Mouse (Mus musculus) lung, embryonic 16.5 days (tissue): Measurements from ENCODE around the gene Slbp. TPM values are rescaled to one million over a fixed set of nuclear protein-coding genes. Genes with fewer than 3 reads are reported as not detected.

ENCODE experiments used
- ATAC-seq: fragments of 200-750 bp; cut with Nextera tagmentation; 2 replicates; pipeline ENCODE4 v1.8.0; 2017; ENCODE audit warnings: low read depth, mild to moderate bottlenecking, moderate library complexity
- H3K27ac ChIP-seq: fragments of 300-500 bp; sonication (generic); 2 replicates; pipeline ENCODE4 v1.5.1; 2014; ENCODE audit warnings: mild to moderate bottlenecking, control low read depth, low read length
- H3K27me3 ChIP-seq: fragments of 300-500 bp; sonication (generic); 2 replicates; pipeline ENCODE4 v1.6.1; 2014; ENCODE audit warnings: low read depth, low read length, mixed read lengths; ENCODE audit not compliant: control insufficient read depth, insufficient read depth
- H3K36me3 ChIP-seq: fragments of 300-500 bp; sonication (generic); 2 replicates; pipeline ENCODE4 v1.6.1; 2014; ENCODE audit warnings: low read length; ENCODE audit not compliant: control insufficient read depth, insufficient read depth
- H3K4me1 ChIP-seq: fragments of 300-500 bp; sonication (generic); replicated peaks from 2 replicates; pipeline ENCODE4 v1.6.1; 2014; ENCODE audit warnings: low read length, mixed read lengths; ENCODE audit not compliant: control insufficient read depth, insufficient read depth
- H3K4me2 ChIP-seq: fragments of 300-500 bp; sonication (generic); 2 replicates; pipeline ENCODE4 v1.6.1; 2014; ENCODE audit warnings: low read depth, low read length, control low read depth
- H3K4me3 ChIP-seq: fragments of 300-500 bp; sonication (generic); 2 replicates; pipeline ENCODE4 v1.5.1; 2014; ENCODE audit warnings: mild to moderate bottlenecking, low read length, control low read depth
- H3K9ac ChIP-seq: fragments of 300-500 bp; sonication (generic); 2 replicates; pipeline ENCODE4 v1.6.1; 2014; ENCODE audit warnings: low read length, control low read depth
- H3K9me3 ChIP-seq: fragments of 300-500 bp; sonication (generic); 2 replicates; pipeline ENCODE4 v1.6.1; 2016; ENCODE audit warnings: low read length; ENCODE audit not compliant: control insufficient read depth
- WGBS: fragments of 180-500 bp; shearing (Covaris S2); extraction: QIAGEN DNeasy Blood & Tissue Kit; methylation state at CpG from one replicate; pipeline ENCODE4 v1.1.7; 2014; 5-methylcytosine and 5-hydroxymethylcytosine counted together
- polyA plus RNA-seq: library from polyadenylated mRNA; unstranded; fragments of >200 nt; fragmentation: Nextera tagmentation; extraction: Ambion mirVana; gene quantifications from 2 replicates; pipeline ENCODE4 v1.2.1, GENCODE M21; 2015

The Slbp gene
- polyA plus RNA-seq, 1 experiment from 2014 or later = 259 TPM

DNA sequence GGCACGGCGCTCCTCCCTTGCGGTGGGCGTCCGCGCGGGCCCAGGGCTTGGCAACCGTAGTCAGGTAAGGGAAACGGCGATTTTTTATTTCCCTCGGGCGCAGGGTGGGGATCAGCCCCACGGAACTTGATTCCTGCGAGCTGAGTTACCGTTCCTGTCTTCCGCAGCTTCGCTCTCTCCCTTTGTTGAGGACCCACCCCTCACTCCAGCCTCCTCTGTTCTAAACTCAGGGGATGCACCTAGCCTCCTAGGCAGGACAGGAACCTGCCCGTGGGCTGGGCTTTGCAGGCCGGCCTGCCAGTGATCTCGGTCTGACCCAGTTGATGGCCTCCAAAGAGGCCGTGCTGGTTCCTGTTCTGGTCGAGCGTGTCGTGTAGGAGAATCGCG lies 6.3 kb upstream of the Slbp start:
- under 1% methylated on average over 26 of the region's 26 CpGs for WGBS
- H3K27ac ChIP-seq = peak overlapping the region; percentile 66
- H3K27me3 ChIP-seq = no peaks in the 10 kb centered on the region
- H3K9ac ChIP-seq = peak overlapping the region; percentile 89
- H3K4me3 ChIP-seq = peak overlapping the region; percentile 92
- peaks cover 18% of the 10 kb centered on the region for H3K4me1 ChIP-seq
- H3K4me2 ChIP-seq = peak overlapping the region; percentile 92
- ATAC-seq = no peak
- H3K9me3 ChIP-seq = no peaks in the 10 kb centered on the region
- H3K36me3 ChIP-seq = peaks cover 21% of the 10 kb centered on the region

DNA sequence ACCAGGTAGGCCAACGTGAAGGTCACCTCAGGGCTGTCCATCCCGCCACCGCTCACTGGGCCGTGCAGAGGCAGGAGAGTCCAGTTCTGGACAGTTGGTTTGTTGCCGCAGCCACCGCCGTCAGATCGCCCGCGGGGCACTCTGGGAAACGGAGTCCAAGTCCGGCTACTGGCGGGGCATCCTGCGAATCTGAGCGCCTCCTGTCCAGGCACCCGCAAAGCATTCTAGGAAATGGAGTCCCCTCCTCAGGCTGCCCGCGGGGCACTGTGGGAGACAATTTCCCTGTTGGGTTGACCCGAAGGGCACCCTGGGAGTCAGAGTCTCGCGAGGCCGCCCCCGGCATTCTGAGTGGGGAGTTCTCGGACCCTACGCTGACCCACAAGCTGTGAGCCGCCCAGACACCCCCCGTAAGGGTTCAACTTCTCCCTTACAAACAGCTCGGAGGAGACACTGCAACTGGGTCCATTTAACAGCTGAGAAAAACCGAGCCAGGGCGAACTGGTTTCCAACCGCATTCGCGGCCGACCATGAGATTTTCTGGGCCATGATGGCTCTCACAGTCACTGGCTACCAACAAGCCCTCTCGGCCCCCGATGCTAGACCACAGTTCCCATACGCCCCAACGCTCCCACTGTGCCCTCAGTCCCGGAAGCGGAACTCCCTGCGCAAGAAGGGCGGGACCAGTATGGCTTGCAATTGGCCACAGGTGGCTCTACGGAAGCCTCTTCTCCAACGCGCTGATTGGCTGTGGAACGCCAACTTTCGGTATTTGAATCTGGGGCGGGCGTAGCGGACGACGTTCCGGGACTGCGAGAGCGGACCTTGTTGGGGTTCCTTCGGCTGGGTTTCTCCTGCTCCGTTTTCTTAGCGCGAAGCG lies 5.7 kb upstream of the Slbp start, which contains the start of the genes Tacc3 and Tmem129:
Gene Tacc3 (plus strand): TSS at position 342 of the 877 bp plus-strand sequence.
Gene Tmem129 (minus strand): TSS at position 630 of the 877 bp plus-strand sequence.
- H3K36me3 ChIP-seq = peaks cover 23% of the 10 kb centered on the region
- H3K9ac ChIP-seq = peak within 1 kb of the TSS; percentile 89
- no peaks in the 10 kb centered on the region for H3K9me3 ChIP-seq
- no peaks in the 10 kb centered on the region for H3K27me3 ChIP-seq
- H3K4me3 ChIP-seq = peak within 1 kb of the TSS; percentile 92
- H3K27ac ChIP-seq = peak within 1 kb of the TSS; percentile 97
- ATAC-seq = peak; percentile 97
- H3K4me1 ChIP-seq = peaks cover 18% of the 10 kb centered on the region
- under 1% methylated on average over 60 of the region's 60 CpGs for WGBS
- H3K4me2 ChIP-seq = peak within 1 kb of the TSS; percentile 92

DNA sequence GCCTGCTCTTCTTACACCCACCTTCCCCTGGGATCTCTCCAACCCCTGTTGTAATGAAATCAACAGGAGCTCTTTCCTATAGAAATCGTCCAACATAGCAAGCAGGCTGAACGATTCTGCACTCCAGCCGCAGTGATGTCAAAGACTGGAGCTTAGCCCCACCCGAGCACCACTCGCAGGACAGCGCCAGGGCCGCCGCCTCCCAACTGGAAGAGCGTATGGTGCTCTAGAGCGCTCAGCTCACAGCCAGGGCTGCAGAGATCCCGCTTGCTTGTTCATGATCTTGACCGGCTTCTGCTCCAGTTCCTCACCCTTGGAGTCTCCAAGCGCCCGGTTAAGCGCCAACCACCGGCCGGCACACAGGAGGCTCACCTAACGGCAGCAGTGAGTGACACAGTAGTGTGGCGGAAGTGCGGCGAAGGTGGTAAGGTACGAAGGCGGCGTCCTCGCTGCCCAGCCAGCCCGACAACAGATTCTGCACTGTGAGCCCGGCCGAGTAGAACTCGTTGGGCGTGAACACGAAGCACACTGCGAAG lies 4.9 kb upstream of the Slbp start:
- WGBS = 0% methylated on average over 32 of the region's 32 CpGs
- Histone ChIP-seq H3K4me1 (peaks cover 22% of the 10 kb centered on the region), H3K27me3 (no peaks in the 10 kb centered on the region), H3K4me3 (peak overlapping the region; percentile 92), H3K36me3 (peaks cover 18% of the 10 kb centered on the region), H3K9ac (peak overlapping the region; percentile 77), H3K27ac (peak overlapping the region; percentile 84), H3K4me2 (peak overlapping the region; percentile 67), H3K9me3 (no peaks in the 10 kb centered on the region)
- peak; percentile 24 for ATAC-seq

DNA sequence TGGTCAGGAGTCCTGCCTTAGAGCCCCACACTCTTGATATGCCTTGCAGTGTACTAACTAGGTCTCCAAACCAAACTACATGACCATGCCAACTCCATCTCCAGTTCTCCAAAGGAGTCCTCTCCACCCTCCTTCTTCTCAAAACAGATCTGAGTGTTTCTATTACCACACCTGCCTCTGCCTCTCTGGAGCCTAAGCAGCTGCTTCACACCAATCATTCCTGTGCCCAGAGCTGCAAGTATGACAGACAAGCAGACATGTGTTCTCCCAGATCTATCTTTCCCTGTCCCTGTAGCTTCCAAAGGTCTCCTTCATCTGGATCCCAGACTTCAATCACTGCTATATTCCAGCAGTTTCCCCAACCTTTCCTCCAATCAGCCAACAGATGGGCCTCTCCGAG lies 4.4 kb upstream of the Slbp start:
- no peaks in the 10 kb centered on the region for H3K27me3 ChIP-seq
- peak overlapping the region; percentile 67 for H3K4me2 ChIP-seq
- WGBS = 13% methylated on average over 1 of the region's 1 CpGs
- peak overlapping the region; percentile 92 for H3K4me3 ChIP-seq
- no peaks in the 10 kb centered on the region for H3K9me3 ChIP-seq
- H3K4me1 ChIP-seq = peaks cover 22% of the 10 kb centered on the region
- H3K27ac ChIP-seq = peak overlapping the region; percentile 84; the same call in 1 of the 2 replicates
- peaks cover 17% of the 10 kb centered on the region for H3K36me3 ChIP-seq
- ATAC-seq = no peak
- H3K9ac ChIP-seq = peak overlapping the region; percentile 77

DNA sequence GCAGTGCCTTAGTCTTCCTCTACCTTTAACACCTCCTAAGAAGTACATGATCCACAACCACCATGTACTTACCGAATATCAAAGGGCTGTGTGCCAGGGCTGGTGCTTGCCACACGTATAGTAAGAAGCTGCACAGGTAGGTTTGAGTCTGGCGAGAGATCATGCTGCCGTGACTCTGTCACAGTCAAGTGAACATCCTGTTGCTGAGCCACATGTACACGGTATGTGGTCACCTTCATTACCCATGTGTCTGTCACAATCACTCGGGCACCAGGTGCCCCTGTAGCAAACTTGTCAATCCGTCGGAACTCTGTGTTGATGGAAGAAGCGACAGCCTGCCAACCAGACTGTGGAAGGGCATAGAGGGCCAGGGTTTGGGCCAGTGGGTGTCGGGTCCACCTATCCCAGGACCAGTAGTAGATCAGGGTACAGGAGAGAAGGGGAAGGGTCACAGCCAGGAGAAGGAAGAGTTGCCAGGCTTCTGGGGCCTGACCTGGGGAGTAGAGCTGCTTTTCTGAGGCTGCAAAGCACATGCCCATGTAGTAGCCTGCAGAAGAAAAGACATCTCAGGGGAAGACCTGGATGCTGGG lies 3.0 kb upstream of the Slbp start:
- no peak overlapping the region for H3K27ac ChIP-seq
- H3K4me3 ChIP-seq = no peak overlapping the region
- no peak for ATAC-seq
- H3K4me2 ChIP-seq = no peak overlapping the region
- no peaks in the 10 kb centered on the region for H3K27me3 ChIP-seq
- WGBS = 86% methylated on average over 10 of the region's 10 CpGs
- peak overlapping the region; percentile 29; the same call in 1 of the 2 replicates for H3K9ac ChIP-seq
- H3K36me3 ChIP-seq = peaks cover 12% of the 10 kb centered on the region
- H3K4me1 ChIP-seq = peaks cover 31% of the 10 kb centered on the region
- no peaks in the 10 kb centered on the region for H3K9me3 ChIP-seq

DNA sequence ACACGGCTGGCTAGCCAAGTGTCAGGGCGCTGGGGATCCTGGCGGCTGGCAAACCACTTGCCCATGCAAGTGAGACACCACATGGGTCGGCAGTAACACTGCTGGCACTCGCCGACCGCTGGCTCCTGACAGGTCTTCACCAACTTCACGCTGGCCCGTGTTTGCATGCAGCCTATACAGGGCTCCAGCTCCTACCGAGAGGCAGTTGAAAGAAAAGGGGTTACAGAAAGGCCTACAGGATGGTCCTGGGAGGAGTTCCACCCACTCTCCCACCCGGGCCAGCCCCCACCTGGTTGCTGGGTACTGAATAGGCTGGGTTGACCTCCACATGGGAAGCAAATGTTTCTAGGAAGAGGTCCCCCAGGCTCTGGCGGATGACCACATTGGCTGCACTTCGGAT lies 2.0 kb upstream of the Slbp start:
- no peaks in the 10 kb centered on the region for H3K9me3 ChIP-seq
- no peak overlapping the region for H3K4me2 ChIP-seq
- no peak for ATAC-seq
- H3K27ac ChIP-seq = no peak overlapping the region
- H3K27me3 ChIP-seq = no peaks in the 10 kb centered on the region
- peaks cover 36% of the 10 kb centered on the region for H3K4me1 ChIP-seq
- no peak overlapping the region for H3K9ac ChIP-seq
- H3K36me3 ChIP-seq = peaks cover 15% of the 10 kb centered on the region
- 94% methylated on average over 13 of the region's 13 CpGs for WGBS
- no peak overlapping the region for H3K4me3 ChIP-seq

DNA sequence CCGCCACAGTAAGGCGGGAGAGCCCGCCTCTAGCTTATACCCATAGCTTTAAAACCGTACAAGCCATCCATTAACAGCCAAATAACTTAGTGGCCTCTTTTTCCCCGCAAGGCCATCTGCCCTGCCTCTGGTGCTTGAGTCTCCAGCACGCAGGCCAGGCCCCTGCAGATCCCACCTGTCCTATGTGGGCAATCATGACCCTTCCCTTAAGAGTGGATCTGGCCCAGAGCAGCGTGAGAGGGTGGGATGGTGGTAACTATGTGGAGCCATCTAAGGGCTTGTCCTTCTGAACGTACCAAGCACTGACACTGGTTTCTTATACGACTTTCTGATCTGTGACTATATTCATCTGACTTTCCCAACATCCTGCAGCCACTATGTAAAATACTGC lies 404 bp upstream of the Slbp start:
- peaks cover 17% of the 10 kb centered on the region for H3K36me3 ChIP-seq
- H3K4me1 ChIP-seq = peaks cover 30% of the 10 kb centered on the region
- H3K4me2 ChIP-seq = peak overlapping the region; percentile 47
- no peaks in the 10 kb centered on the region for H3K27me3 ChIP-seq
- ATAC-seq = peak; percentile 3; the same call in 1 of the 2 replicates
- peak overlapping the region; percentile 61 for H3K9ac ChIP-seq
- WGBS = 3% methylated on average over 9 of the region's 9 CpGs
- H3K4me3 ChIP-seq = peak overlapping the region; percentile 72
- H3K9me3 ChIP-seq = no peaks in the 10 kb centered on the region
- H3K27ac ChIP-seq = peak overlapping the region; percentile 68

DNA sequence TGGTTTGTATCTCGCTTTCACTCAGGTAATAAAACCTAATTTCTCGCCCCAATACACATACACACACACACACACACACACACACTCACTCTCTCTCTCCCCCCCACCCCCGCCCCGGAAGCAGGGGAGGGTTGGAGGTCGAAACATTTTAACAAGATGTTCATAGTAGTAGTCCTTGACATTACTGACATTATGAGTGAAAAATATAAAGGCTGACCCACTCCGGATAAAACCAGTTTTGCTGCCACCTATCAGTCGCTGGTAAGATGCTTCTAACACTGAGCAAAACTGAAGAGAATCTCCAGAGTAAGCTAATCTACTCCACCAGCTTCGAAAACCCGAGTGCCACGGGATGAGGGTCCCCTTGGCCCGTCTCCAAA lies 843 bp downstream of the Slbp start:
- Histone ChIP-seq H3K36me3 (peaks cover 23% of the 10 kb centered on the region), H3K4me2 (peak overlapping the region; percentile 66), H3K4me3 (peak overlapping the region; percentile 72), H3K9ac (peak overlapping the region; percentile 85), H3K4me1 (peaks cover 25% of the 10 kb centered on the region), H3K9me3 (no peaks in the 10 kb centered on the region), H3K27me3 (no peaks in the 10 kb centered on the region), H3K27ac (peak overlapping the region; percentile 96)
- 2% methylated on average over 11 of the region's 11 CpGs for WGBS
- ATAC-seq = peak; percentile 0; the same call in 1 of the 2 replicates

DNA sequence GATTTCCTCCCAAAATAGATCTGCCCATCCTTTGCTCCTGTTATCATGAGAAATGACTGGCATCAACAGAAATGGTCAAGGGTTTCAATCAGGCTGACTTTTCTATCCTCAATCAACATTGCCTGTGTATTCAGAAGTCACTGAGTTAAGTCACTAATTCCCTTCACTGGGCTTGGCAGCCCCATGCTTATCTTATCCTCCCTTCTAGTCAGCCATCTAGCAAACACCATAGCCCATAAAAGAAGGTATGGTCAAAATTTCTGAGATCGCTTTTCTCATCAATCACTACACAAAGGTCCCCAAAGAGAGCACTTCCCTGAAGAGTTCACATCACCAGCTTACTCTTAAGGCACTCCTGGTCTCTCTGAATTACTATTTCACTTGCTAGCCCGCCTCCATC lies 1.4 kb downstream of the Slbp start:
- Histone ChIP-seq H3K27me3 (no peaks in the 10 kb centered on the region), H3K9ac (peak overlapping the region; percentile 85), H3K9me3 (no peaks in the 10 kb centered on the region), H3K4me2 (peak overlapping the region; percentile 66), H3K36me3 (peaks cover 28% of the 10 kb centered on the region), H3K27ac (peak overlapping the region; percentile 96), H3K4me3 (peak overlapping the region; percentile 72), H3K4me1 (peaks cover 21% of the 10 kb centered on the region)
- ATAC-seq = no peak
- 7% methylated on average over 2 of the region's 2 CpGs for WGBS
